Mouse (Mus musculus) liver, adult 10 weeks (tissue): ENCODE data around the gene Bcl2l10. TPM values are rescaled to one million over a fixed set of nuclear protein-coding genes. Genes with fewer than 3 reads are reported as not detected.

Experiments
- polyA plus RNA-seq: library from polyadenylated mRNA; stranded (reverse); fragments of 350-450 nt; fragmentation: Illumina TruSeq; extraction: RNeasy Lipid Tissue Mini Kit (QIAGEN cat#74804); gene quantifications from one replicate; pipeline ENCODE4 v1.2.3, GENCODE M21; 2014; ENCODE audit warnings: low read depth, low replicate concordance

Gene Bcl2l10
- polyA plus RNA-seq: not detected

DNA sequence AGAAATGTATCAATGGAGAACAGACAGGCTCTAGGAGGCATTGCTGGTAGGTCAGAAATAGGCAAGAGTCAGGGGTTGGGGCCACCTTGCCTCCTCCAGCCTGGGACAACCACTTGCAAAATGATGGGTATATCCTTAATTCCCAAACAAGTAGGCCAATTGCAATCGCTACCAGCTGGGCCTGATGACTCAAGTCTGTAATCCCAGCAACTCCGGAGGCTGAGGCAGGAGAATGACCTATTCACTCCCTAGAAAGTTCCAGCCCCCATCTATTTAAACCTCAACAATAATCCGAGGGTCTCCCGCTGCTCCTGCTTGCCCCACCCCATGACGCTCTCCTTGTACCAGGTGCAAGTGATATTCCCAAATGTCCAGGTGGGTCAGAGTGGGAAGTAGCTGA lies at the start of gene Bcl2l10:
Bcl2l10 (plus strand) TSS at position 301 of the 400 bp plus-strand sequence.

GRCm38 (mm10) chr9:75306126-75306898 lies 41.2 kb upstream of the Bcl2l10 start, which contains the start of gene Gnb5:
Gene Gnb5, plus strand, starts transcription at chr9:75306288.

Other genes starting within 250 kb of the Bcl2l10 start
- 0.32 TPM for gene Myo5c, start 115.7 kb upstream of the Bcl2l10 start, polyA plus RNA-seq
- 0.93 TPM for gene Gnb5, start 41.5 kb upstream of the Bcl2l10 start, polyA plus RNA-seq
- gene Mapk6, start 62.2 kb downstream of the Bcl2l10 start, polyA plus RNA-seq: 28.1 TPM
- gene Leo1, start 93.8 kb downstream of the Bcl2l10 start, polyA plus RNA-seq: 16.8 TPM
- gene Tmod3, start 211.9 kb downstream of the Bcl2l10 start, polyA plus RNA-seq: 26.1 TPM